Mouse (Mus musculus) heart, embryonic 14.5 days (tissue): ENCODE results near the gene Tab3. TPM values are rescaled to one million over a fixed set of nuclear protein-coding genes. Genes with fewer than 3 reads are reported as not detected.

Experiments used
- ATAC-seq: fragments of 200-750 bp; cut with Nextera tagmentation; 2 replicates; pipeline ENCODE4 v1.8.0; 2017; ENCODE audit warnings: low read depth, moderate TSS enrichment; ENCODE audit not compliant: insufficient number of reproducible peaks, insufficient read depth, low FRiP score
- H3K27ac ChIP-seq, 2 experiments: fragments of 200-500 bp in 1 of 2; fragments of 300-500 bp in 1 of 2; sonication (generic) in 1 of 2; replicated peaks in 1 of 2; 2 replicates each; pipeline ENCODE4 v1.5.1; 2012 to 2014; ENCODE audit warnings: low read depth in 2 of 2, low read length in 2 of 2, control low read depth in 1 of 2, mild to moderate bottlenecking in 1 of 2, mixed read lengths in 1 of 2; ENCODE audit not compliant: control insufficient read depth in 1 of 2, insufficient read depth in 1 of 2
- H3K27me3 ChIP-seq: fragments of 300-500 bp; sonication (generic); 2 replicates; pipeline ENCODE4 v1.6.1; 2014; ENCODE audit warnings: mild to moderate bottlenecking, low read length, control low read depth; ENCODE audit not compliant: control insufficient read depth, insufficient read depth
- H3K36me3 ChIP-seq: fragments of 300-500 bp; sonication (generic); 2 replicates; pipeline ENCODE4 v1.6.1; 2014; ENCODE audit warnings: mild to moderate bottlenecking, control low read depth, low read length, mixed read lengths; ENCODE audit not compliant: control insufficient read depth, insufficient read depth
- H3K4me1 ChIP-seq, 2 experiments: fragments of 200-500 bp in 1 of 2; fragments of 300-500 bp in 1 of 2; sonication (generic) in 1 of 2; 2 replicates each; pipeline ENCODE4 v1.6.1; 2012 to 2014; ENCODE audit warnings: low read length in 2 of 2, control low read depth in 1 of 2, mixed read lengths in 1 of 2; ENCODE audit not compliant: control insufficient read depth in 2 of 2, insufficient read depth in 2 of 2
- H3K4me2 ChIP-seq: fragments of 300-500 bp; sonication (generic); 2 replicates; pipeline ENCODE4 v1.6.1; 2014; ENCODE audit warnings: mild to moderate bottlenecking, low read length
- H3K4me3 ChIP-seq, 2 experiments: fragments of 200-500 bp in 1 of 2; fragments of 300-500 bp in 1 of 2; sonication (generic) in 1 of 2; 2 replicates each; pipeline ENCODE4 v1.5.1; 2012 to 2014; ENCODE audit warnings: low read length in 2 of 2, mild to moderate bottlenecking in 2 of 2, control low read depth in 1 of 2, low read depth in 1 of 2, moderate library complexity in 1 of 2; ENCODE audit not compliant: control insufficient read depth in 1 of 2, insufficient read depth in 1 of 2
- H3K9ac ChIP-seq: fragments of 300-500 bp; sonication (generic); 2 replicates; pipeline ENCODE4 v1.6.1; 2014; ENCODE audit warnings: mild to moderate bottlenecking, low read length
- H3K9me3 ChIP-seq: fragments of 300-500 bp; sonication (generic); 2 replicates; pipeline ENCODE4 v1.6.1; 2016; ENCODE audit warnings: low read length, control low read depth; ENCODE audit not compliant: control insufficient read depth
- WGBS: fragments of 180-500 bp; shearing (Covaris S2); extraction: QIAGEN DNeasy Blood & Tissue Kit; methylation state at CpG from one replicate; pipeline ENCODE4 v1.1.7; 2014; 5-methylcytosine and 5-hydroxymethylcytosine counted together
- polyA plus RNA-seq: library from polyadenylated mRNA; unstranded; fragments of >200 nt; fragmentation: Nextera tagmentation; extraction: Ambion mirVana; gene quantifications from 2 replicates; pipeline ENCODE4 v1.2.1, GENCODE M21; 2014

The Tab3 gene
- polyA plus RNA-seq, result 4.2 and 6.0 TPM in 2 replicates

DNA sequence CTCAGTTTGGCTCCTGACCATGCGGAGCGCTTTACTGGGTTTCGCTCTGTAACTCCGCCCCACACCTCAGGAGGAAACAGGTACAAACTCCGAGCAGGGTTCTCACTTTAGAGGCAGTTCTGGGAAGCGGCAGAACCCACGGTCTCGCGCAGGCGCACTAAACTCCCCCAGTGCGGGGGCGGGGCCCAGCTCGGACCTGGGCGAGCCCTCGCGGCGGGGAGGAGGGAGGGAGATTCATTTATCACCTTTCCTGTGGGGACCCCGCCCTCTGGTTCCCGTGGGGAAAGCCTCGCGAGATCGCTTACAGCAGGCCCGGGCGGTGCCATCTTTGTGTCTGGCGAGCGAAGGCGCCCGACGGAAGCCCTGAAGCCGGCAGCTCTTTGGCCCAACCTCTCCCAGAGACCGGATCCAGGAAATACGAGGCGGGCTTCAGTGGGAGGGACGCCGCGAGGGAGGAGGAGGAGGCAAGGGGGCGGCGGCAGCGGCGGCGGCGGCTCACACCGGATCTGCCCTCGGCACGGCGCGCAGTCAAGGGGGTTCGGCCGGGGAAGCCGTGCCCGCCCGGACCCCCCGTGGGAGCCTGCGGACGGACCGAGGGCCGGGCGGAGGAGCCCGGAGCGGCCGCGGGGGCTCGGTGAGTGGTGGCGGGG is at the start of gene Tab3:
Gene Tab3, plus strand, starts transcription at position 491 of the 650 bp plus-strand sequence.
- peaks cover 2 to 10% of the 10 kb centered on the region in 2 experiments; a peak in 3 of 4 replicates for H3K4me1 ChIP-seq
- H3K27me3 ChIP-seq, result no peaks in the 10 kb centered on the region
- no peaks in the 10 kb centered on the region for H3K36me3 ChIP-seq
- no peaks in the 10 kb centered on the region for H3K9me3 ChIP-seq
- H3K4me2 ChIP-seq, result peak within 1 kb of the TSS; percentile 69
- peak within 1 kb of the TSS; percentile 88 for H3K9ac ChIP-seq
- peak within 1 kb of the TSS; percentile 68 to 73 for H3K4me3 ChIP-seq
- peak; percentile 94 for ATAC-seq
- 11% methylated on average over 46 of the region's 64 CpGs for WGBS
- H3K27ac ChIP-seq, result peak within 1 kb of the TSS; percentile 55 to 67; a peak in 3 of 4 replicates

GRCm38 (mm10) chrX:85525545-85525944 is 48.3 kb upstream of the Tab3 start:
- Histone ChIP-seq H3K27ac (no peak overlapping the region), H3K4me2 (no peak overlapping the region), H3K9ac (no peak overlapping the region), H3K27me3 (no peaks in the 10 kb centered on the region), H3K4me1 (no peaks in the 10 kb centered on the region), H3K9me3 (no peaks in the 10 kb centered on the region), H3K36me3 (no peaks in the 10 kb centered on the region), H3K4me3 (no peak overlapping the region)
- ATAC-seq, result no peak
- 10% methylated on average over 1 of the region's 1 CpGs for WGBS

DNA sequence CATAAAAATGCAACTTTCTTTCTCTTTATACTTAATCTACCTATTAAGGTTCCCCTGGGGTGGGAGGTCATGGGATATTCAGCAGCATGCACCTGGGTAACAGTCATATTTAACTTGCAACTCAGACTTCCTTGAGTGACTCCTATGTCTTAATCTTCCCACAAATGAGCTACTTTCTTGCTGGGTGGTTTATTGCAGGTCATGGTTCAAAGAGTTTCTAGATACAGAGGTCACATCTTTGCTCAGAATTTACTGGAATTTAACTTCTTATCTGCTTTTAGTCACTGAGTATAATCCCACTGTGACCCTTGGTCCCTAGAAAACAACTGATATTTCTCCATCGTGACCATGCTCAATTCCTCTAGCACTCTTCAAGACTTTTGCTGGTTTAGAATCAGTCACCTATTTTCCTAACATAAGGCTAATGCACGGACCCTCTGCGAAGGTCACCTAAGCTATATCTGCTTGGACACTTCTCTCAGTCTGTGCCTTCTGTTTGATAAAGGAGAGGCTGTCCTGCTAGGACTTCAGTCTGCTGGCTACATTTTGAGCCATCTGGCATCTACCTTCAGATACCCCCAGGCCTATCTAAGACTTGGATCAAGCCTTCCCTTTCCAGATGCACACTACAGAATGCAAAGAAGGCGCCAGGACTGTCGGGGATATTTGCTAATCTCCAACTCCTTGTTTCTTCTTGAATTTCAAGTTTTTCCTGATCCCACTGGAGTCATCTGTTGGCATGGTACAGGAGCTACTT is 47.4 kb upstream of the Tab3 start:
- Histone ChIP-seq H3K4me3 (no peak overlapping the region), H3K9ac (no peak overlapping the region), H3K4me1 (no peaks in the 10 kb centered on the region), H3K4me2 (no peak overlapping the region), H3K27ac (no peak overlapping the region), H3K36me3 (no peaks in the 10 kb centered on the region), H3K27me3 (no peaks in the 10 kb centered on the region), H3K9me3 (no peaks in the 10 kb centered on the region)
- no peak for ATAC-seq
- 59% methylated on average over 5 of the region's 5 CpGs for WGBS

- Histone ChIP-seq H3K27ac (no peak overlapping the region), H3K9me3 (no peaks in the 10 kb centered on the region), H3K4me3 (no peak overlapping the region), H3K4me2 (no peak overlapping the region), H3K4me1 (no peaks in the 10 kb centered on the region), H3K9ac (no peak overlapping the region), H3K36me3 (no peaks in the 10 kb centered on the region), H3K27me3 (no peaks in the 10 kb centered on the region)
- no peak for ATAC-seq
- 74% methylated on average over 2 of the region's 2 CpGs for WGBS
Observed at GRCm38 (mm10) chrX:85558931-85559330, 14.9 kb upstream of the Tab3 start.

DNA sequence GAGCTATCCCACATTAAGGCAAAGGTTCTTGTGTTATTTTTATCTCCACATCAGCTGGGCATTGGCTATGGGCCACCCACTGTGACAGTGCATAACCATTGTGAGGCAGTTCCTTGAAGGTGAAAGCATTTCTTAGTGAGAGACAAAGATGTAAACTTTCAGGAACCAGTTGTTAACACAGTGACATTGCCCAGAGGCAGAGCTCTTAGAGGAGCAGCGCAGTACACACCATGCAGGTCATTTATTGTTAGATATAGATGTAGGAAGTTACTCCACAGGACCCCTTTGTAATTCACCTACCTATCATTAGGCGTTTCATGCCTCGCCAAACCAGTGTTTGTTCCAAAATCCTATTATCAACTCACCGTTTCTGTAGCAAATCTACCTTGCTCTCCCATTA is 7.6 kb upstream of the Tab3 start:
- ATAC-seq, result no peak
- H3K9ac ChIP-seq, result no peak overlapping the region

GRCm38 (mm10) chrX:85574182-85574541 is 340 bp downstream of the Tab3 start:
- Histone ChIP-seq H3K4me3 (peak overlapping the region; percentile 68 to 73), H3K9ac (peak overlapping the region; percentile 88), H3K4me2 (peak overlapping the region; percentile 69), H3K36me3 (no peaks in the 10 kb centered on the region), H3K9me3 (no peaks in the 10 kb centered on the region), H3K27ac (peak overlapping the region in 1 of 2 experiments; percentile 55; a peak in 2 of 4 replicates), H3K27me3 (no peaks in the 10 kb centered on the region), H3K4me1 (peaks cover 2 to 10% of the 10 kb centered on the region in 2 experiments; a peak in 3 of 4 replicates)
- ATAC-seq, result peak; percentile 49
- 6% methylated on average over 32 of the region's 34 CpGs for WGBS

More for the DNA sequence above, 7.6 kb upstream of the Tab3 start:
- Histone ChIP-seq H3K9me3 (no peaks in the 10 kb centered on the region), H3K27ac (no peak overlapping the region), H3K27me3 (no peaks in the 10 kb centered on the region), H3K4me3 (no peak overlapping the region), H3K4me1 (no peaks in the 10 kb centered on the region), H3K36me3 (no peaks in the 10 kb centered on the region), H3K4me2 (no peak overlapping the region)
- 69% methylated on average over 4 of the region's 4 CpGs for WGBS

- WGBS, result 37% methylated on average over 6 of the region's 6 CpGs
- H3K4me3 ChIP-seq, result no peak overlapping the region
- no peak overlapping the region for H3K27ac ChIP-seq
- ATAC-seq, result no peak
- H3K36me3 ChIP-seq, result no peaks in the 10 kb centered on the region
- H3K4me2 ChIP-seq, result peak overlapping the region; percentile 29; the same call in 1 of the 2 replicates
- H3K9ac ChIP-seq, result no peak overlapping the region
- H3K4me1 ChIP-seq, result peaks cover 2 to 10% of the 10 kb centered on the region in 2 experiments; a peak in 3 of 4 replicates
- no peaks in the 10 kb centered on the region for H3K9me3 ChIP-seq
- H3K27me3 ChIP-seq, result no peaks in the 10 kb centered on the region
Observed at GRCm38 (mm10) chrX:85576310-85576709, 2.5 kb downstream of the Tab3 start.
